Mouse (Mus musculus) spleen, adult 2 months (tissue): Measurements from ENCODE around the gene D6Ertd527e.

Experiments used
- CTCF ChIP-seq: fragments of 200-500 bp; IDR thresholded peaks from 2 replicates; pipeline ENCODE4 v1.5.1; 2011; ENCODE audit warnings: mild to moderate bottlenecking, inconsistent platforms; ENCODE audit not compliant: insufficient read depth, insufficient read length, insufficient replicate concordance; ENCODE audit errors: extremely low read depth
- POLR2A ChIP-seq: fragments of 200-500 bp; IDR thresholded peaks from 2 replicates; pipeline ENCODE4 v1.6.1; 2011; ENCODE audit warnings: low read depth, low read length, inconsistent platforms

DNA sequence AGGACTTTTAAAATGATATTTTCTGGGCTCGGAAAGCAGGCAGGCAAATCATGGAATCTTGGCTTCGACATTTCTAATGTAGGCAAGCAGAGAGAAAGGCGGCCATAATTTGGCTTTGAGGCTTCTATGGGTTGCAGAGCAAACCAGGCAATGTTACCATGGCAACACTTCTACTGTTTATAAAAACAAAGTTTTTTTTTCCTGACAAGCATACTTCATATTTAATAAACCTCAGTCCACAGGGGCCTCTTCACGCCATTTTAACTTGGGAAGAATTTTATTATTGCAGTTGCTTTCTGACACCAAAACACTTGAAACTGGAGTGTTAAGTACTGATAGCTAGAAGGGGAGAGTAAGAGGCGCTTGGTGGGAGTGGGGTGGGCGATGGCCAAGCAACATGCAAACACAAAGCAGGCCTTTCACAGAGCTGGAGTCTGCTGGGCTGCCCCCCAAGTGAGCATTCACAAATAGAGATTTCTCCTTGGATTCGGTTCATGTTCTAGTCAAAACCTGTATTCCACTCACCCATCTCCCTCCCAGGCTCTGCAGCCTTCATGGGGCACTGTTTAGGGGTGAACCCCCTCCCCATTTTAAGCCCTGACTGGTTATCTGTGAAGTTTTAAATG is 4.8 kb upstream of the D6Ertd527e start:
- TF ChIP-seq POLR2A: no peak
- no peak for TF ChIP-seq CTCF
